Mouse (Mus musculus) ES-E14 (cell line): ENCODE results near the gene Ret. TPM values are rescaled to one million over a fixed set of nuclear protein-coding genes. Genes with fewer than 3 reads are reported as not detected.

Source experiments
- DNase-seq: peaks from one replicate; pipeline ENCODE4 v3.0.0-alpha.2; 2013; ENCODE audit warnings: low read depth, low spot score
- H3K27ac ChIP-seq: 2 replicates; pipeline ENCODE4 v1.5.1; 2012; ENCODE audit warnings: low read depth, mild to moderate bottlenecking, low read length, moderate library complexity, mixed read lengths; ENCODE audit not compliant: poor library complexity, insufficient read depth, severe bottlenecking
- H3K36me3 ChIP-seq: 2 replicates; pipeline ENCODE4 v1.6.1; 2012; ENCODE audit warnings: mild to moderate bottlenecking, low read length, moderate library complexity, mixed read lengths; ENCODE audit not compliant: control insufficient read depth, poor library complexity, insufficient read depth, severe bottlenecking
- H3K4me1 ChIP-seq, 2 experiments: fragments of 150-350 bp in 1 of 2; sonication (generic) in 1 of 2; 2 replicates each; pipeline ENCODE4 v1.6.1; 2012; ENCODE audit warnings: low read length in 2 of 2, mild to moderate bottlenecking in 1 of 2, mixed read lengths in 1 of 2; ENCODE audit not compliant: control insufficient read depth in 2 of 2, insufficient read depth in 2 of 2, poor library complexity in 1 of 2
- H3K4me3 ChIP-seq, 2 experiments: fragments of 150-350 bp in 1 of 2; sonication (generic) in 1 of 2; 2 replicates each; pipeline ENCODE4 v1.5.1; 2012; ENCODE audit warnings: low read length in 2 of 2, low read depth in 1 of 2, mild to moderate bottlenecking in 1 of 2, mixed read lengths in 1 of 2; ENCODE audit not compliant: insufficient read depth in 1 of 2, poor library complexity in 1 of 2, severe bottlenecking in 1 of 2
- H3K9ac ChIP-seq: 2 replicates; pipeline ENCODE4 v1.6.1; 2012; ENCODE audit warnings: low read depth, mild to moderate bottlenecking, low read length, mixed read lengths; ENCODE audit not compliant: poor library complexity, insufficient read depth, severe bottlenecking
- H3K9me3 ChIP-seq: fragments of 150-350 bp; sonication (generic); 2 replicates; pipeline ENCODE4 v1.6.1; 2012; ENCODE audit warnings: low read depth, mild to moderate bottlenecking, low read length; ENCODE audit not compliant: control insufficient read depth, insufficient read depth
- CHD2 ChIP-seq: IDR thresholded peaks from 2 replicates; pipeline ENCODE4 v1.6.1; 2014; ENCODE audit warnings: mild to moderate bottlenecking, low read depth, low read length, inconsistent platforms
- HCFC1 ChIP-seq: IDR thresholded peaks from 2 replicates; pipeline ENCODE4 v1.6.1; 2012; ENCODE audit warnings: low read length, inconsistent platforms, borderline replicate concordance; ENCODE audit not compliant: insufficient read depth
- MAFK ChIP-seq: IDR thresholded peaks from 2 replicates; pipeline ENCODE4 v1.6.1; 2014; ENCODE audit warnings: mild to moderate bottlenecking, low read depth, low read length, inconsistent platforms; ENCODE audit not compliant: insufficient read depth
- ZC3H11A ChIP-seq: IDR thresholded peaks from 2 replicates; pipeline ENCODE4 v1.6.1; 2012; ENCODE audit warnings: low read depth, mild to moderate bottlenecking, inconsistent platforms, low read length, borderline replicate concordance
- ZNF384 ChIP-seq: IDR thresholded peaks from 2 replicates; pipeline ENCODE4 v1.6.1; 2012; ENCODE audit warnings: low read depth, low read length, inconsistent platforms
- in situ Hi-C, 2 experiments: fragments of 600-800 bp; cut with MboI; formaldehyde crosslinking; loops; one replicate each; pipeline ENCODE4 v1.15.1; 2025; ENCODE audit warnings: low sequenced_read_pairs in 2 of 2, inconsistent platforms in 1 of 2; ENCODE audit not compliant: unreplicated experiment in 2 of 2
- total RNA-seq: library from RNA; depleted of rRNA; stranded (reverse); fragments of 300-350 nt; gene quantifications from 2 replicates; pipeline ENCODE4 v1.2.3, GENCODE M21; 2012

Ret gene
- total RNA-seq, 1 experiment: 1.4 TPM

GRCm38 (mm10) chr6:118192199-118192598 lies 5.3 kb downstream of the Ret start:
- Histone ChIP-seq H3K9me3 (no peaks in the 10 kb centered on the region), H3K4me3 (no peak overlapping the region), H3K9ac (no peak overlapping the region), H3K36me3 (no peaks in the 10 kb centered on the region), H3K4me1 (no peaks in the 10 kb centered on the region), H3K27ac (no peak overlapping the region)
- TF ChIP-seq HCFC1: no peak
- no peak for TF ChIP-seq ZNF384
- TF ChIP-seq CHD2: no peak
- TF ChIP-seq ZC3H11A: no peak
- no peak for TF ChIP-seq MAFK
- DNase-seq: no peak
- in situ Hi-C loops: loop anchor here in 1 of 2 experiments (25.0 kb wide), 1 partner anchor 170 kb away; no protein-coding TSS in a partner anchor

- no peak for DNase-seq
- no peak overlapping the region for H3K9ac ChIP-seq
- H3K27ac ChIP-seq: no peak overlapping the region
- in situ Hi-C loops: loop anchor here in 1 of 2 experiments (25.0 kb wide), 1 partner anchor 173 kb away; no protein-coding TSS in a partner anchor
- H3K36me3 ChIP-seq: no peaks in the 10 kb centered on the region
- no peak overlapping the region for H3K4me3 ChIP-seq
- no peak for TF ChIP-seq ZNF384
- TF ChIP-seq CHD2: no peak
- no peak for TF ChIP-seq HCFC1
- no peak for TF ChIP-seq ZC3H11A
- TF ChIP-seq MAFK: no peak
- no peaks in the 10 kb centered on the region for H3K4me1 ChIP-seq
- H3K9me3 ChIP-seq: no peaks in the 10 kb centered on the region
These were observed 7.8 kb downstream of the Ret start for GRCm38 (mm10) chr6:118189764-118190163.

DNA sequence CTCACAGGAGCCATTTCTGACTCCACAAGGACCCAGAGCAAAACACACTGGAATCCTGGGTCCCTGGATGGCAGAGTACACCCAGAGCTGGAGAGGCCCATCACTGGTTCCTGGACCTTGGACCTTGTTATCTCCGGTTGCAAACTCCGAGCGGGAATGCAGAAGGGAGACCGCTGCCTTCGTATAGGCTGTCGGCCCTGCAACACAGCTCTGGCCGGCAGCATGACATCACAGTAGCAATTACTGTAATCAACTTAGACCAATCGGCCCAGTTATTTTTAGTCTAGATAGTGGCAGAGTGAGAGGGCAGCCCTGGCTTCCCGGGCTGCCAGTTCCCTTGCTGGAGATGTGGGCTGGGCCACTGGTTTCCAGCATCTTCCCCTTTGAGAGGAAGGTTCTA lies 8.9 kb downstream of the Ret start:
- Histone ChIP-seq H3K36me3 (no peaks in the 10 kb centered on the region), H3K9me3 (no peaks in the 10 kb centered on the region), H3K4me3 (no peak overlapping the region), H3K9ac (no peak overlapping the region), H3K27ac (no peak overlapping the region), H3K4me1 (no peaks in the 10 kb centered on the region)
- no peak for DNase-seq
- in situ Hi-C loops: loop anchor here in 1 of 2 experiments (25.0 kb wide), 1 partner anchor 174 kb away; no protein-coding TSS in a partner anchor
- TF ChIP-seq MAFK (no peak), HCFC1 (no peak), ZNF384 (no peak), CHD2 (no peak), ZC3H11A (no peak)

DNA sequence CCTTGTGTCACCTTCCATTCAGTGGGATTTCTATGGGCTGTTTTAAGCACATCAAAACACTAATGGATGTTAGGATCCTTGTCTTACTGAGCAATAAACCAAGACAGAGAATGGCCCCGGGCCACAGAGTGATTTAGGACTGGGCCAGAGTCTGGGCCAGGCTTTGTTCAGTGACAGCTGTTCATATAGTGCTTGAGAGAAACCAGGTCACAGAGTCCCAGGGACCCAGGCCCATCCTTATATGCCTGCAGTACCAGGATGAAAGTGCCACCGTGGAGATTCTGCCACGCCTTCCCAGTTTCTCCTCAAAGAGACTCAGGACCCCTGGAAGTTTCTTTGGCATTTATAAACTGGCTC lies 10.3 kb downstream of the Ret start:
- Histone ChIP-seq H3K4me3 (no peak overlapping the region), H3K36me3 (no peaks in the 10 kb centered on the region), H3K9me3 (no peaks in the 10 kb centered on the region), H3K9ac (no peak overlapping the region), H3K4me1 (no peaks in the 10 kb centered on the region), H3K27ac (no peak overlapping the region)
- in situ Hi-C loops: loop anchor here in 1 of 2 experiments (25.0 kb wide), 1 partner anchor 175 kb away; no protein-coding TSS in a partner anchor
- no peak for DNase-seq
- no peak for TF ChIP-seq CHD2
- TF ChIP-seq HCFC1: no peak
- TF ChIP-seq ZC3H11A: no peak
- TF ChIP-seq MAFK: no peak
- no peak for TF ChIP-seq ZNF384
